Mouse (Mus musculus) kidney, adult 2 months (tissue): Measurements from ENCODE around the gene Asns.

Experiments used
- CTCF ChIP-seq: fragments of 200-500 bp; conservative IDR thresholded peaks from 2 replicates; pipeline ENCODE4 v1.5.1; 2011; ENCODE audit warnings: low read depth, mild to moderate bottlenecking, control low read depth, low read length, moderate library complexity, mixed read lengths; ENCODE audit not compliant: insufficient read depth, insufficient read length
- POLR2A ChIP-seq: fragments of 200-500 bp; IDR thresholded peaks from one replicate; pipeline ENCODE4 v1.6.1; 2011; ENCODE audit warnings: low read depth, low read length, control low read depth

DNA sequence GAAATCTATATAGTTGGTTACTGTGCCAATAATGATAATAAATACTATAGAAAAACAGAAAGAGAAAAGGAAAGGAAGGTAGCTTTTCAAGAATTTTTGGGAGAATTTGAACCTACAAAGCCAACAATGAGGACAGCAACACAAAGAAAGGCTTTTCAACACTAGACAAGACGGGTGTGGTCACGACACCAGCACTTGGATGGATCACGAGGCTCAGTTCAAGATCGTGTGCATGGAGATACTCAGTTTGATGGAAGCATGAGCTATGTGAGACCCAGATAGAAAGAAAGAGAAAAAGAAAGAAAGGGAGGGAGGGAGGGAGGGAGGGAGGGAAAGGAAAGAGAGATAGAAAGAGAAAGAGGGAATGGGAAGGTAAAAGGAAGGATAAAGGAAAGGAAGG is 2.8 kb upstream of the Asns start:
- TF ChIP-seq POLR2A (no peak), CTCF (no peak)
